Mouse (Mus musculus) liver, adult 2 months (tissue): ENCODE measurements around the gene Slain2.
A peak's percentile ranks its signal among the peaks of the same experiment; 100 is the strongest.

Experiments used
- CTCF ChIP-seq: fragments of 200-500 bp; IDR thresholded peaks from 2 replicates; pipeline ENCODE4 v1.5.1; 2011; ENCODE audit warnings: low read depth, low read length, control low read depth
- POLR2A ChIP-seq: fragments of 200-500 bp; IDR thresholded peaks from 2 replicates; pipeline ENCODE4 v1.6.1; 2011; ENCODE audit warnings: low read length, control low read depth; ENCODE audit not compliant: insufficient read depth; ENCODE audit errors: extremely low read depth

DNA sequence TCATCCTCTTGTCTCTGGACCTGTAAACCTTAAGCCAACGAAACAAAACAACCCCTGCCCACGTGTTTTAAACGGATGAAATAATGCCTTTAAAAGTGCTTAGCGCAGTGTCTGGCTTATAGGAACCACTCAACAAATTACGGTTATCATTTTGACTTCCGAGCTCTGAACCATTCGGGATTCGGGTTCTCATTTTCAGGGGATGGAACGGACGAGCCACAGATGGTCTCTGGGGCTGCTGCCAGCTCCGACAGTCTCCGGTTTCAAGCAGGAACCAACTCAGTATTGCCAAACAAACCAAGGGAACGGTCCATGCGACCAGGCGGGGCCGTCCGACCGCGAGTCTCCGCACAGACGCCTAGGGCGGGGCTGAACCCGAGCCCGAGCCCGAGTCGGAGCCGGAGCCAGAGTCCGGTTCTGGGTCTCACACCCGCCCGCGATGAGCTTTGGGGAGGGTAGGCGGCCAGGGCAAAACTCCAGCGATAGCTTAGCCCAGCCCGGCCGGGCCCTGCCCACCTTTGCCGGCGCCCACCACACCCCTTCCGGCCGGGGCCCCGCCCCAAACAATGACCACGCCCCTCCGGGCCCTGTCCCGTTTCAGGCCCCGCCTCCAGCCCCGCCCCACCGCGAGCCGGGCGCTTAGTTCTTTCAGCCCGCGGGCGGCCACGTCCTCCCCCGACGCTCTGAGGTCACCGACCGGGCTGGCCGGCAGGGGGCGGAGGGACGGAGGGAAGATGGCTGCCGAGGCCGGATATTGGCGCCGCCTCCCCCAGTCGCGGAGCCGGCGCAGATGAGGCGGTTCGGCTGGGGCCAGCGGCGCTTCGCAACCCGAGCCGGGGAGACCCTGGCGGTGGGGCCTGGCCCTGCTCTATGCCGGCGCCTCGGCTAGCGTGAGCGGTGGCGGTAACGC, at the start of gene Slain2:
- peak; percentile 84 for TF ChIP-seq POLR2A
- TF ChIP-seq CTCF = peak; percentile 56
